Mouse (Mus musculus) cerebellum, adult 2 months (tissue): ENCODE data around the gene Boc. TPM values are rescaled to one million over a fixed set of nuclear protein-coding genes. Genes with fewer than 3 reads are reported as not detected.
A peak's percentile ranks its signal among the peaks of the same experiment; 100 is the strongest.

ENCODE experiments used
- DNase-seq, 2 experiments: peaks; one replicate each; pipeline ENCODE4 v3.0.0; 2021
- H3K27ac ChIP-seq: fragments of 200-500 bp; 2 replicates; pipeline ENCODE4 v1.5.1; 2012; ENCODE audit warnings: low read length, control low read depth, inconsistent platforms; ENCODE audit not compliant: insufficient read depth
- H3K27me3 ChIP-seq: fragments of 200-500 bp; 2 replicates; pipeline ENCODE4 v1.6.1; 2012; ENCODE audit warnings: inconsistent platforms, mild to moderate bottlenecking, low read length, moderate library complexity; ENCODE audit not compliant: control insufficient read depth, insufficient read depth
- H3K4me1 ChIP-seq: fragments of 200-500 bp; 2 replicates; pipeline ENCODE4 v1.6.1; 2011; ENCODE audit warnings: low read length; ENCODE audit not compliant: control insufficient read depth, insufficient read depth
- H3K4me3 ChIP-seq: fragments of 200-500 bp; replicated peaks from 2 replicates; pipeline ENCODE3; 2011; ENCODE audit warnings: mild to moderate bottlenecking, low read depth, low read length, control low read depth; ENCODE audit not compliant: insufficient read depth
- CTCF ChIP-seq: fragments of 200-500 bp; IDR thresholded peaks from 2 replicates; pipeline ENCODE4 v1.5.1; 2011; ENCODE audit warnings: low read depth, mild to moderate bottlenecking, control low read depth, low read length, moderate library complexity, borderline replicate concordance; ENCODE audit not compliant: insufficient read depth
- POLR2A ChIP-seq: fragments of 200-500 bp; IDR thresholded peaks from 2 replicates; pipeline ENCODE4 v1.6.1; 2011; ENCODE audit warnings: low read length, control low read depth, borderline replicate concordance; ENCODE audit not compliant: insufficient read depth
- WGBS: fragments of 180-500 bp; shearing (Covaris S2); methylation state at CpG from one replicate; pipeline ENCODE4 v1.1.7; 2018; 5-methylcytosine and 5-hydroxymethylcytosine counted together
- polyA plus RNA-seq: library from polyadenylated mRNA; depleted of rRNA; stranded (reverse); fragments of >200 nt; gene quantifications from 2 replicates; pipeline ENCODE4 v1.2.3, GENCODE M21; 2012; rRNA removed

The Boc gene
- polyA plus RNA-seq = 37.9 and 43.6 TPM in 2 replicates

DNA sequence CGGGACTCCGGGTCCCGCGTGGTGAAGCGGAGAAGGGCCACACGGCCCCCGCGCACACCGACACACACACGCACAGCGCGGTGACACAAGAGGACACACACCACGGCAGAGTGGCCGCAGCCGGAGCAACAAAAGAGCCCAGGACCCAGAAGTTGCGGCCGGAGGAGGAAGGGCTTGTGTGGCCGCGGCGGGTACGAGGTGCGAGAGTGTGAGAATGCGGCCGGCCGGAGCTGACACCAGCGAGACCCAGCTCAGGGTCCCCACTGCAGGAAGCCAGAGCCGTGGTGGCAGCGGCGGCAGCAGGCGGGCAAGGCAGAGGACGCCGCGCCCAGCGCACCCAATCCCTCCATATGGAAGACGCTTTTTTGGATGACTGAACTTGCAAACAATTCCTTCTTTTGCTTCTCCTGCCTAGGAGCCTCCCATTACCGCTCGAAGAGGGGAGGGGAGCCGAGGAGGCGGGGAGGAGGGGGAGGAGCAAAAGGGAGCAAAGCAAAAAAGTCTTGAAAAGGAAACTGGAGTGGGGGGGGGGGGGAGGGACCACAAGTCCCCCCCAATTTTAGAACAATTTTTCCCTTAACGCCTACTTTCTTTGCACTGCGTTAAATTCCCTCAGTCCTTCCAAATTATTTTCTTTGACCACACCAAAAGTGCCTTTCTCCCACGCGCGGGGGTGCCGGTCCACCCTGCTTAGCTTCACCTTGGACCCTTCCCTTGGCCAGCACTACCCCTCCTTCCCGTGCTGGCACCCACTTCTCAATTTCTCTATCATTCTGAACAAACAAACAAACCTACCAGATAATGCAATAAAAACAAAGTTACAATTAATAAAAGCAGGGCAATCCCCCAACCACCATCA, at the start of gene Boc:
Gene Boc, minus strand, starts transcription at position 427 of the 859 bp plus-strand sequence.
- Histone ChIP-seq H3K27me3 (no peaks in the 10 kb centered on the region), H3K4me3 (peak within 1 kb of the TSS; percentile 75), H3K27ac (peak within 1 kb of the TSS; percentile 98), H3K4me1 (peaks cover 12% of the 10 kb centered on the region; the same call in 1 of the 2 replicates)
- peak; percentile 76; the same call in 1 of the 2 replicates for TF ChIP-seq POLR2A
- no peak for TF ChIP-seq CTCF
- WGBS = under 1% methylated on average over 46 of the region's 46 CpGs
- peak; percentile 83 to 89 for DNase-seq

DNA sequence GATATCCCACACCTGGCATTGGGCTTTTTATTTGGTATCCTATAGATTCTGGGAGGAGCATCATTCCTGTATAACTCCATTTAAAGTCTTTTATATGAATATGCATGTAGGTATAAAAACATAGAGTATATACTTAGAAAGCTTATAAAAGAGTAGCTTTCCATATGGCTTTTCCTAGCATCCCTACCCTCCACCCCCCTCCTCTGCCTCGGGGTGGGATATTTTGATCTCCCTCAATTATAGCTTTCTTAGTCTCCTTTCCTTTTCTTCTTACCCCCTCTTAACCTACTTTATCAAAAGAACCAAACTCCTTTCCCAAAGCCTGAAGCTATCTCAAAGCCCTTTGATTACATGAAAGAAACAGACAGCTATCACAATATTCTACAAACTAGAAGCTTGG, 47.9 kb upstream of the Boc start:
- H3K4me1 ChIP-seq = peaks cover 7% of the 10 kb centered on the region
- no peak for TF ChIP-seq CTCF
- TF ChIP-seq POLR2A = no peak
- no peak overlapping the region for H3K4me3 ChIP-seq
- no peak overlapping the region for H3K27ac ChIP-seq
- WGBS = 74% methylated on average over 1 of the region's 1 CpGs
- no peaks in the 10 kb centered on the region for H3K27me3 ChIP-seq
- no peak for DNase-seq

DNA sequence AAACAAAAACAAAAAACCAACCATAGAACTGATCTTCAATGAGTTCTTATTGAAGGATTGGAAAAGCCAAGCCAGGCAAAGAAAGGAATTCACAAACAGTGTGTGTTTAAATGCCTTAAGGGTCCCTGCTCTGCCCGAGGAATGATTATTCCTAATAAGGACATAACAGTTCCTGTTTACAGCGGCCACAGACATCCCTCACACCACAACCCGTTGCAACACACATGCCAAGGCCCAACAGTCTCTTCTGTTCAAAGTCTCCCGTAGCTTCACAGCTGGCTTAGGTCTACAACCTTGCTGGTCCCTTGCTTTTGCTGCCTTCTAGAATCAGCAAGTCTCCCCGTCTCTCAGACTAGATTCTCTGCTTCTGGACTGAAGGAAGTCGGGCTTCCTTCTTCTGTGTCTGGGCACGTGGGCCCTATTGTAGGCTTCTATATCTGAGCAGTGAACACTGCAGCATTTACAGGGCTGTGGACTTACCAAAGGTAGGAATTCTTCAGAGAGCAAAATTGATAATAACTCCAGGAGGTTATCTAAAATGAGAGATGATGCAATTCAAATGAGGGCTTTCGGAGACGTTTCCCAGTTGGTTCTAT, 45.4 kb upstream of the Boc start:
- Histone ChIP-seq H3K4me3 (no peak overlapping the region), H3K27ac (no peak overlapping the region), H3K27me3 (no peaks in the 10 kb centered on the region), H3K4me1 (no peaks in the 10 kb centered on the region; the same call in 1 of the 2 replicates)
- DNase-seq = no peak
- TF ChIP-seq CTCF = no peak
- no peak for TF ChIP-seq POLR2A
- WGBS = 85% methylated on average over 9 of the region's 9 CpGs

DNA sequence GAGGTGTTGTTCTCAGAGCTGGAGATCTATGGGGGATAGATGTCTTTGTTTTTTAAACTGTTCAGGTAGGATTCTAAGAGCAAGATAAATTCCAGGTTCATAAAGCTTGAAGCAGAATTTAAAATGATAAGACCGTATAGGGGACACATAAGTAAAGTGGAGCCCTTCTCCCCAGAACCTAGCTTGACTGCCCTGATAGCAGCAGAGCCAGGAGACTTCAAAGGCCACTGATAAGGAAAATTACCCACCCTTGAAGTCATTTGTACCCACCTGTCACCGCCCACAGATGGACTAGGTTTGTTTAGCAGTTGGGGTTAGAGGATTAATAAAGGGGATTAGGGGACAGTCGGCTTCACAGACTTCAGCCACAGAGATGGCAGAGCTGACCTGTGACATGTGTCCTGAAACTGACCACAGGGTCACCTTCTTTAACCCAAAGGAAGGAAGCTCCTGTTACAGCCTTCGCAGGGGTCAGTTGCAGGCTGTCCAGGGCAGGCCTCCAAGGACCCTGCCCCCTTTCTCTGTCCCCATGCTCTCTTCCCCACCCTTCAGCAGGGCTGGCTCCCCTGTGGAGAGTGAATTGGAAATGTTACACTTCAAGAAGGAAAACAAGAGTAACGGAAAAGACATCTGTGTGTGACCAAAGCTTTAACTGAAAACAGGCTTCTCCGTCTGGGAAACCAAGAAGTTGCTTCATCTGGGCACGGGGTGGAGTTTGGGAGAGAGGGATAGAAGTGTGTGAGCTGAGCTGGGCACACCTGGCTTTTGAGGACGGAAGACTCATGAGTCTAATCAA, 43.5 kb upstream of the Boc start:
- H3K4me3 ChIP-seq = no peak overlapping the region
- DNase-seq = no peak
- no peaks in the 10 kb centered on the region for H3K27me3 ChIP-seq
- H3K27ac ChIP-seq = no peak overlapping the region
- H3K4me1 ChIP-seq = no peaks in the 10 kb centered on the region; the same call in 1 of the 2 replicates
- WGBS = 58% methylated on average over 8 of the region's 8 CpGs
- no peak for TF ChIP-seq POLR2A
- no peak for TF ChIP-seq CTCF

DNA sequence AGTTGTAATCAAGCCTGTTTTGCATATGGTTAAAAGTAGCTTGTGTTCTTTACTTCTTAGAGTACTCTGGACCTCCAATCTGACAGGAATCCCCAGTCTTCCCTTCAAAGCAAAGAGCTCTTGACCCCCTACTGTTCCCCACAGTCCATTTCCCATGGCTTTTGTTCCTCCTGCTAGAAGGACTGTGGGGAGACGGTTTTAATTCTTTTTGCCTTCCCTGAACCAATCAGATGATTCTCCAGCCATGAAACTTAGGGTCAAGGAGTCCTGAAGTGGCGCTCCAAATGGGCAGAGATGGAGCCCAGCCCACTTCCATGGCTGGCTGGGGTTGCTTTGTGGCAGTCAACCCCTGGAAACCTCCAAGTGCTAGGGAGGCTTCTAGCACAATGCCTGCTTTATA, 42.5 kb upstream of the Boc start:
- Histone ChIP-seq H3K27me3 (no peaks in the 10 kb centered on the region), H3K27ac (no peak overlapping the region), H3K4me1 (no peaks in the 10 kb centered on the region; the same call in 1 of the 2 replicates), H3K4me3 (no peak overlapping the region)
- no peak for TF ChIP-seq CTCF
- no peak for TF ChIP-seq POLR2A
- 78% methylated on average over 2 of the region's 2 CpGs for WGBS
- no peak for DNase-seq

DNA sequence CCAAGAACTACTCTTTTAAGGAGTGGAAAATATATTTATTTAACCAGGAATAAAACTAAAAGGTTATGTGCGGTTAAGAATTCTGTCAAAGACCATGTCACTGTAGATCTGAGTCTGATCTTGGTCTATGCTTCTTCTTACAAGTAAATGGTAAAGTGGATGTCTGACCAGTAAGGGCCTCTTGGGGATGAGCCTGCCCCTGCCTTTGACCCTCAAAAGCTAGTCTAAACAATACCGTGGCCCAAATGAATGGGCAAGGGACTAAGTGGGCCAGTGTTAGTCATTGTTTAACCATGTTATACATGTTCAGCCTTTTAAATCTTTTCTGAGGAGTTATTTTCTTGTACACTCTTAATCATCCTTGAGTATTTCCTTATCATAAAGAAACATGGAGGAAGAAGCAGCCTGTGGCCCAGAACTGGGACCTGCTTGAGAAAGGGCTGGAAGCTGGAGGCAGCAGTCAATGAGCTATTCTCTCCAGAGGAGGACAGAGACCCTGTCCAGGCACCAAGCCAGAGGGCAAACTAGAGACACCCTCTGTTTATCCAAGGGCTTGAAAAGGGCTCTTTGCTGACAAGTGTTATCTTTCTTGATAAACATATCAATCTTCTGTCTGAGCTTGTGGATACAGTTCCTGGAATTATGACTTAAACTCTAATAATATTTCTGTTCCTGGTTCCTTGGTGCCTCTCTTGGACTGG, 38.6 kb upstream of the Boc start:
- H3K4me1 ChIP-seq = no peaks in the 10 kb centered on the region
- H3K27me3 ChIP-seq = no peaks in the 10 kb centered on the region
- no peak overlapping the region for H3K27ac ChIP-seq
- over 99% methylated on average over 2 of the region's 2 CpGs for WGBS
- DNase-seq = no peak
- no peak overlapping the region for H3K4me3 ChIP-seq
- TF ChIP-seq POLR2A (no peak), CTCF (no peak)

DNA sequence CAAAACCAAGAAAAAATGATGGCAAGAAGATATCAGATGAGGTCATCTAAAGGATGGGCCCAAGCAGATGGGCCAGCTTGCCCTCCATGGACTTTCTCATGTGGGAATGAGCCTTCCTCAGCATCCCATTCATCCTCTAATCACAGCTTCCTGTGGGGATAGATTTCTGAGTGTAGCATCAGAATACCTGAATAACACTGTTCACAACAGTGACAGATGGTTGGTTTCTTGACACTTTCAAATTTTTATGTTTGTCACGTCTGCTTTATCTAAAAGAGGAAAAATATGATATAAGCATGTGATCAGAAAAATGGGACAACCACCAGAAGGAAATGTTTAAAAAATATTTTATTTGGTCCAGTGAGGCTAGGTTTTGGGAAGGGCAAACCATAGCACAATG, 30.8 kb upstream of the Boc start:
- peak in 1 of 2 experiments; percentile 61 for DNase-seq
- Histone ChIP-seq H3K27me3 (no peaks in the 10 kb centered on the region), H3K27ac (0 out of 2 replicates have a peak overlapping the region, but pooled peaks have one; percentile 34), H3K4me3 (no peak overlapping the region), H3K4me1 (no peaks in the 10 kb centered on the region; the same call in 1 of the 2 replicates)
- 11% methylated on average over 1 of the region's 1 CpGs for WGBS
- TF ChIP-seq POLR2A (no peak), CTCF (no peak)
